ENCODE assay signal across 1 mouse cellular context in the genomic region with DNA sequence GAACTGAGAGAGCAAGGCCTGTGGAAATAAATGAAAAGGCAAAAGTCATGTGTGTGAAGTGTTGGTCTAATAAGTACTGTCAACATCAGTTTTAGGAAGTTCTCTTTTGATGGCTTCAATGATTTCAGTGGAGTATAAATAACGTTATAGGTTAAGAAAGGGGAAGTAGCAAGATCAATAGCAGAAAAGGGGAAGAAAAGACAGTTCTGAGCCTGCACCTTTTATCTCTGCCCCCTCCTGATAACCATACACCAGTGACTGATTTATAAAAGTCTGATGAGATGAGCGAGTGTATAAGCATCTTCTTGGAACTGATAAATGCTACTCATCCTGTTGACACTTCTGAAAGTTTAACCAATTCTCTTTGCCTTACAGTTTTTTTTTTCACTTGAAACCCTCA.
TF ChIP-seq lines count a peak whose summit lies in the region.

No protein-coding gene starts in this region.

TF ChIP-seq in MEL, 35 proteins besides CTCF, POLR2A, EP300 and RAD21 (continued from another document):
- TF ChIP-seq MEF2A (IDR thresholded peaks at IDR 0.05; ENCODE audit: extremely low read depth, insufficient replicate concordance, low read depth, low read length, poor library complexity, severe bottlenecking) (no peak), MYC (IDR thresholded peaks at IDR 0.05; ENCODE audit: low read depth, low read length) (peak; percentile 26; the same call in 1 of the 2 replicates), BHLHE40 (IDR thresholded peaks at IDR 0.05; ENCODE audit: borderline replicate concordance, low read depth, low read length) (peak; percentile 58; the same call in 1 of the 2 replicates), MYB (IDR thresholded peaks at IDR 0.05; ENCODE audit: low read depth, low read length) (peak; percentile 71), E2F4 (IDR thresholded peaks at IDR 0.05; ENCODE audit: borderline replicate concordance, low read depth, low read length) (no peak), ETS1 (IDR thresholded peaks at IDR 0.05; ENCODE audit: low read depth, low read length) (peak; percentile 73), RCOR1 (IDR thresholded peaks at IDR 0.05; ENCODE audit: low read depth, low read length) (peak; percentile 87), CHD1 (IDR thresholded peaks at IDR 0.05; ENCODE audit: low read depth, low read length) (no peak), NRF1 (IDR thresholded peaks at IDR 0.05; ENCODE audit: insufficient read depth, low read depth, low read length, poor library complexity, severe bottlenecking) (no peak), MXI1 (IDR thresholded peaks at IDR 0.05; ENCODE audit: low read depth, low read length) (no peak), UBTF (IDR thresholded peaks at IDR 0.05; ENCODE audit: borderline replicate concordance, insufficient read depth, low read depth, low read length) (no peak), TCF12 (IDR thresholded peaks at IDR 0.05; ENCODE audit: low read depth, low read length) (peak; percentile 87)
TF ChIP-seq in MEL: peak in this region for 17.
